Mouse (Mus musculus): Measurements from ENCODE around the gene Fap. TPM values are rescaled to one million over a fixed set of nuclear protein-coding genes. Genes with fewer than 3 reads are reported as not detected.
A peak's percentile ranks its signal among the peaks of the same experiment; 100 is the strongest.

The Fap gene
- total RNA-seq (2014; rRNA removed): 1.5 and 3.3 TPM in 2 replicates
- 0.86 and 1.1 TPM in 2 replicates for polyA plus RNA-seq (2015; fragmentation: Nextera tagmentation; extraction: Ambion mirVana)

GRCm38 (mm10) chr2:62573753-62574159, at the start of gene Fap:
Gene Fap (minus strand): TSS chr2:62574075.
- WGBS: 83% methylated on average over 12 of the region's 12 CpGs
- no peak within 1 kb of the TSS for H3K4me3 ChIP-seq (ENCODE audit: low read depth, low read length)
- H3K36me3 ChIP-seq (ENCODE audit: insufficient read depth): no peaks in the 10 kb centered on the region
- H3K9ac ChIP-seq: no peak within 1 kb of the TSS
- no peak for TF ChIP-seq CTCF (IDR thresholded peaks at IDR 0.05; ENCODE audit: low read depth)
- no peaks in the 10 kb centered on the region for H3K4me1 ChIP-seq (ENCODE audit: insufficient read depth)
- H3K9me3 ChIP-seq (ENCODE audit: low read length): no peaks in the 10 kb centered on the region
- no peaks in the 10 kb centered on the region for H3K27me3 ChIP-seq (ENCODE audit: insufficient read depth, low read length)
- H3K4me2 ChIP-seq (ENCODE audit: low read depth): no peak within 1 kb of the TSS
- H3K27ac ChIP-seq (ENCODE audit: low read depth, low read length): no peak within 1 kb of the TSS
- ATAC-seq: no peak
- no peak for DNase-seq

GRCm38 (mm10) chr2:62623024-62623441, 49.2 kb upstream of the Fap start:
- Histone ChIP-seq H3K27me3 (ENCODE audit: insufficient read depth, low read length) (no peaks in the 10 kb centered on the region), H3K4me1 (ENCODE audit: insufficient read depth) (no peaks in the 10 kb centered on the region), H3K9me3 (ENCODE audit: low read length) (no peaks in the 10 kb centered on the region), H3K27ac (ENCODE audit: low read depth, low read length) (no peak overlapping the region), H3K4me2 (ENCODE audit: low read depth) (peak overlapping the region; percentile 19; the same call in 1 of the 2 replicates), H3K36me3 (ENCODE audit: insufficient read depth) (no peaks in the 10 kb centered on the region), H3K4me3 (ENCODE audit: low read depth, low read length) (no peak overlapping the region), H3K9ac (no peak overlapping the region)
- DNase-seq (peak; percentile 45), ATAC-seq (no peak)
- WGBS: 39% methylated on average over 8 of the region's 8 CpGs
- no peak for TF ChIP-seq CTCF (IDR thresholded peaks at IDR 0.05; ENCODE audit: low read depth)

DNA sequence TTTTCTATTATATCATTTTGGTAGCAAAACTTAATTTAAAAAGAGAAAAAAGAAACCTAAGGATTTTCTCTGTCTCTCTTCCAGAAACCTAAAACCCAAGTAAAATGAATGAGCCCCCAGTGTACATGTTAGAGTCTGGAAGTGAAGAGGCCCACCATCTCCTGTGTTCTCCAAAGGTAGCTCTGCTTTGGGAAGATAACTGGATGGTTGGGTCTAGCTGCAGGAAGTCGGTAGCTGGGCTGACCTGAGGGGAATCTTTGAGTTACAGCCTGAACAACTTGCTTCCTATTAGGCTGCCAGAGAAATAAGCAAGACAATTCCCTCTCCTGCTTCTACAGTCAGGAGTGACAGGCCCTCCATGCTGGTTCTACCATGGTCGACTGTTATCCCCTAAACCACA, 45.8 kb upstream of the Fap start:
- Histone ChIP-seq H3K36me3 (ENCODE audit: insufficient read depth) (no peaks in the 10 kb centered on the region), H3K4me2 (ENCODE audit: low read depth) (no peak overlapping the region), H3K27me3 (ENCODE audit: insufficient read depth, low read length) (no peaks in the 10 kb centered on the region), H3K27ac (ENCODE audit: low read depth, low read length) (no peak overlapping the region), H3K4me1 (ENCODE audit: insufficient read depth) (no peaks in the 10 kb centered on the region), H3K9ac (no peak overlapping the region), H3K9me3 (ENCODE audit: low read length) (no peaks in the 10 kb centered on the region), H3K4me3 (ENCODE audit: low read depth, low read length) (no peak overlapping the region)
- ATAC-seq: no peak
- 71% methylated on average over 2 of the region's 2 CpGs for WGBS
- no peak for TF ChIP-seq CTCF (IDR thresholded peaks at IDR 0.05; ENCODE audit: low read depth)
- DNase-seq: no peak

- H3K9me3 ChIP-seq (ENCODE audit: low read length): no peaks in the 10 kb centered on the region
- no peak overlapping the region for H3K27ac ChIP-seq (ENCODE audit: low read depth, low read length)
- no peaks in the 10 kb centered on the region for H3K36me3 ChIP-seq (ENCODE audit: insufficient read depth)
- H3K9ac ChIP-seq: no peak overlapping the region
- TF ChIP-seq CTCF (IDR thresholded peaks at IDR 0.05; ENCODE audit: low read depth): no peak
- DNase-seq (no peak), ATAC-seq (no peak)
- H3K4me1 ChIP-seq (ENCODE audit: insufficient read depth): no peaks in the 10 kb centered on the region
- WGBS: 91% methylated on average over 7 of the region's 7 CpGs
- no peak overlapping the region for H3K4me3 ChIP-seq (ENCODE audit: low read depth, low read length)
- H3K4me2 ChIP-seq (ENCODE audit: low read depth): no peak overlapping the region
- no peaks in the 10 kb centered on the region for H3K27me3 ChIP-seq (ENCODE audit: insufficient read depth, low read length)
Measured at GRCm38 (mm10) chr2:62618934-62619341, 45.1 kb upstream of the Fap start.

DNA sequence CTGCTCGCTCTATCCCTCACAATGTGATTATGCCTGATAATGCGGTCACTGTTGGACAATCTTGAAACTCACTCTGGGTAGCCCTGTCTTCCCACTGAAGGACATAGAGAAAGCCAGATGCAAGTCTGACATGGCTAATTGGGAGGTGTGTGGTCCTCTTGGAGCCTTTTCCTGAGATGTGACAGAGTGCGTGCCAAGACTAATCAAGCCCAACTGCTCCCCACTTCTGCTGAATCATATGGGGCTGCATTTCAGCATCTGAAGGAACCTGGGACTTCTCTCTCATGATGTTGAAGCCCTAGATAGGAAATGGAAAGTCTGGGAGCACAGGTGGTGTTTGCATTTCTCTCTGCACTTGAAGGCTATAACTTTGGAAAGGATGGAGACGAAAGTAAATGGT, 39.3 kb upstream of the Fap start:
- no peak for TF ChIP-seq CTCF (IDR thresholded peaks at IDR 0.05; ENCODE audit: low read depth)
- Histone ChIP-seq H3K4me3 (ENCODE audit: low read depth, low read length) (no peak overlapping the region), H3K27me3 (ENCODE audit: insufficient read depth, low read length) (no peaks in the 10 kb centered on the region), H3K4me1 (ENCODE audit: insufficient read depth) (no peaks in the 10 kb centered on the region), H3K27ac (ENCODE audit: low read depth, low read length) (no peak overlapping the region), H3K36me3 (ENCODE audit: insufficient read depth) (no peaks in the 10 kb centered on the region), H3K4me2 (ENCODE audit: low read depth) (no peak overlapping the region), H3K9me3 (ENCODE audit: low read length) (no peaks in the 10 kb centered on the region), H3K9ac (no peak overlapping the region)
- 73% methylated on average over 4 of the region's 4 CpGs for WGBS
- no peak for ATAC-seq
- DNase-seq: no peak

GRCm38 (mm10) chr2:62606205-62606604, 32.3 kb upstream of the Fap start:
- Histone ChIP-seq H3K27me3 (ENCODE audit: insufficient read depth, low read length) (no peaks in the 10 kb centered on the region), H3K36me3 (ENCODE audit: insufficient read depth) (no peaks in the 10 kb centered on the region)
- TF ChIP-seq CTCF (IDR thresholded peaks at IDR 0.05; ENCODE audit: low read depth): no peak

DNA sequence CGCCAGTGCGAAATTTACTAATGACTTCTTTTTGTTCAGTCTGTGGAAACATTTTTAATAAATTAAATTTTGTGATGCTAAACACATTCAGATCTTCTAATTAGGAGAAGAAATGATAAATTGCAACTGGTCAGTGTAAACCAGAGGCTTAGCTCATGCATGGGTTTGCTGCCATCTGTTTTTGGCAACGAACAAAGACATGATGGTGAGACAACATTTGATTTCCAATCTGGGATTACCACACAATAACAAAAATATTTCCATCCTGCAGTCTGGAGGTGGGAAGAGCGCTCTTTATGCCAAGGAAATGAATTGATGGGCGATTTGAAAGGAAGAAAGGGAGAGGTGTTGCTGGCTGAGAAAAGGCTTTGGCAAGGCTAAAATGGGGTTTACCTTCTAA, 29.7 kb upstream of the Fap start:
- Histone ChIP-seq H3K27ac (ENCODE audit: low read depth, low read length) (no peak overlapping the region), H3K4me2 (ENCODE audit: low read depth) (no peak overlapping the region), H3K9ac (no peak overlapping the region), H3K27me3 (ENCODE audit: insufficient read depth, low read length) (no peaks in the 10 kb centered on the region), H3K36me3 (ENCODE audit: insufficient read depth) (no peaks in the 10 kb centered on the region), H3K4me3 (ENCODE audit: low read depth, low read length) (no peak overlapping the region), H3K9me3 (ENCODE audit: low read length) (no peaks in the 10 kb centered on the region), H3K4me1 (ENCODE audit: insufficient read depth) (no peaks in the 10 kb centered on the region)
- TF ChIP-seq CTCF (IDR thresholded peaks at IDR 0.05; ENCODE audit: low read depth): no peak
- WGBS: 56% methylated on average over 5 of the region's 5 CpGs
- DNase-seq: no peak
- ATAC-seq: no peak

More at GRCm38 (mm10) chr2:62606205-62606604, 32.3 kb upstream of the Fap start:
- no peak overlapping the region for H3K4me3 ChIP-seq (ENCODE audit: low read depth, low read length)
- H3K27ac ChIP-seq (ENCODE audit: low read depth, low read length): no peak overlapping the region
- H3K9ac ChIP-seq: no peak overlapping the region
- ATAC-seq (no peak), DNase-seq (no peak)
- no peak overlapping the region for H3K4me2 ChIP-seq (ENCODE audit: low read depth)
- no peaks in the 10 kb centered on the region for H3K4me1 ChIP-seq (ENCODE audit: insufficient read depth)
- 97% methylated on average over 16 of the region's 16 CpGs for WGBS
- H3K9me3 ChIP-seq (ENCODE audit: low read length): no peaks in the 10 kb centered on the region

Data from forebrain, postnatal 0 days (tissue).